Comparison of ENCODE assay signal across 11 mouse cellular contexts in the genomic region with DNA sequence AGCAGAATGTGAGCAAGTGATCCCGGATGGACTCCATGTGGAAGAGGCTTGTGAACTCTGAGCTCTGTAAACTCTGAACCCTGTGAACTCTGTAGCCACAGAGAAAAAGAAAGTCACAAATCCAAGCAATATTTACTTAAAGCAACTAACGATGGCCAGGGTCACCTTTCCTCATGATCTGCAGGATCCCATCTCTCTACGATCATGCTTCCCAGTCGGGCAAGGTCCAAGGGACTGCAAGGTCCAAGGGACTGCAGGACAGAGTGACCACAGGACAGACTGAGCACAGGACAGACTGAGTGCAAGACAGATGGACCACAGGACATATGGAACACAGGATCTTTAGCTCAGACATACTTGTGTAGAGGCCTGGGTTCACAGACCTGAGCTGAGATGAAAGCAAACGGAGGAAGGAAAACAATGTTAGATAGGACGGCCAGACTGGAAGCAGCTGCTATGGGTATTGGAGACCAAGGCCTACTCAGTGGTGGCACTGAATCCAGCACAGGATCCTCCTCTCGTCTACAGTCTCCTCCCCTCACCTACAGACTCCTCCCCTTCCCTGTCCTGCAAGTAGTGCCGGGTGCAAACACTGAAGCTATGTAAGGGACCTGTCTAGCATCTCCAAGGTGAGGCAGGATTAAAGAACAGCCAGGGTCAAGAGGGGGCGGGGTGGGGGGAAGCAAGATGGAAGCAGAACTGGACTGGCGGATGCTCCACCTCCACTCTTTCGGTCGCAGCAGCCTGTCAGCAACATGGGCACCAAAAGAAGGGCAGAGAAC.
"Had no signal": no experiment of that assay in that cellular context is flagged by ENCODE, and none has a peak within 500 bp of the region (broad histone marks: within the 10 kb centered on the region; RNA-seq: fewer than 3 reads in every experiment).

No protein-coding gene starts in this region.

- H3K4me2 ChIP-seq: limb, embryonic 15.5 days; midbrain, embryonic 13.5 days had no signal

- H3K4me1 ChIP-seq: midbrain, embryonic 13.5 days had no signal

- H3K9me3 ChIP-seq: limb, embryonic 15.5 days; midbrain, embryonic 13.5 days had no signal

- H3K4me3 ChIP-seq: limb, embryonic 15.5 days; midbrain, embryonic 13.5 days had no signal

- DNase-seq: kidney, adult 8-10 months; kidney, postnatal 25 days; layer of hippocampus, adult 9-11 months; layer of hippocampus, postnatal 36 days; lung, adult 2 months; lung, postnatal 36 days; right cerebral cortex, postnatal 25 days; thymus, postnatal 4 days had no signal

- H3K36me3 ChIP-seq: limb, embryonic 15.5 days; midbrain, embryonic 13.5 days had no signal

- H3K27ac ChIP-seq: limb, embryonic 15.5 days; midbrain, embryonic 13.5 days had no signal

- H3K27me3 ChIP-seq: limb, embryonic 15.5 days; midbrain, embryonic 13.5 days had no signal

- ATAC-seq: lung, postnatal 0 days; midbrain, embryonic 13.5 days had no signal

- H3K9ac ChIP-seq: limb, embryonic 15.5 days; midbrain, embryonic 13.5 days had no signal
